Mouse (Mus musculus) heart, postnatal 4 days (tissue): Measurements from ENCODE around the gene Ski. TPM values are rescaled to one million over a fixed set of nuclear protein-coding genes. Genes with fewer than 3 reads are reported as not detected.

Experiments used
- total RNA-seq, 2 experiments: library from RNA; stranded (reverse); gene quantifications; 2 replicates each; pipeline ENCODE4 v1.2.3; 2021

Ski gene
- total RNA-seq, 2 experiments from 2014 or later = 93.8 to 98.1 TPM

Other genes starting within 250 kb of the Ski start
- not detected for gene Plch2, start 165.8 kb downstream of the Ski start, total RNA-seq
- 10 to 100 TPM; 16.6 to 17.1 TPM for gene Pex10, start 155.6 kb downstream of the Ski start, total RNA-seq
- 10 to 100 TPM; 76.1 to 78.4 TPM for gene Rer1, start 136.2 kb downstream of the Ski start, total RNA-seq
- 1 to 10 TPM; 2.8 to 3.0 TPM for gene Morn1, start 136.0 kb downstream of the Ski start, total RNA-seq
- gene Faap20, start 27.2 kb upstream of the Ski start, total RNA-seq = 10 to 100 TPM; 31.7 to 31.9 TPM
- gene Prkcz, start 138.8 kb upstream of the Ski start, total RNA-seq = 1 to 10 TPM; 2.0 to 2.1 TPM
- gene Gabrd, start 175.5 kb upstream of the Ski start, total RNA-seq = not detected
- gene Cfap74, start 186.6 kb upstream of the Ski start, total RNA-seq = under 1 TPM; 0.25 to 0.33 TPM
- not detected for gene Tmem52, start 246.5 kb upstream of the Ski start, total RNA-seq